Mouse (Mus musculus): ENCODE measurements around the gene Sash3.
A peak's percentile ranks its signal among the peaks of the same experiment; 100 is the strongest.
"Not testable (repeated sequence)": the region's sequence is repeated elsewhere in the genome, so short reads cannot be mapped to it uniquely, and the experiment has no call there.

Gene Sash3

DNA sequence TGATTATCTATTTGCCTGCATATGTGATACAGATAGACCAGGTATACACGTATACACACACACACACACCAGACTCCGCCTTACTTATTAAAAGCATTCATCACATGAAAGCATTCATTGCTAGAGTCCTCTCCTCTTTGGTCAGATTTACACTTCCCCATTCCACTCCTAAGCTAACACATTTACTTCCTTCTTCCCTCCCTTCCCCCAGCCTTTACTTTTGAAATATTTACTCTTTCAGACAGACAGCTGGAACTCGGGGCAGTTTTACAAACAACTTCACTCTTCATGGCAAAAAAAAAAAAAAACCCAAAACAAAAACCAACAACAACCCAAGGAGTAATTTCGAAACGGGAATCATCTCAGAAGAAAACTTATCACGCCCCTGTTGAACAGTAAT is 58.2 kb downstream of the Sash3 start:
- no peak for DNase-seq

DNA sequence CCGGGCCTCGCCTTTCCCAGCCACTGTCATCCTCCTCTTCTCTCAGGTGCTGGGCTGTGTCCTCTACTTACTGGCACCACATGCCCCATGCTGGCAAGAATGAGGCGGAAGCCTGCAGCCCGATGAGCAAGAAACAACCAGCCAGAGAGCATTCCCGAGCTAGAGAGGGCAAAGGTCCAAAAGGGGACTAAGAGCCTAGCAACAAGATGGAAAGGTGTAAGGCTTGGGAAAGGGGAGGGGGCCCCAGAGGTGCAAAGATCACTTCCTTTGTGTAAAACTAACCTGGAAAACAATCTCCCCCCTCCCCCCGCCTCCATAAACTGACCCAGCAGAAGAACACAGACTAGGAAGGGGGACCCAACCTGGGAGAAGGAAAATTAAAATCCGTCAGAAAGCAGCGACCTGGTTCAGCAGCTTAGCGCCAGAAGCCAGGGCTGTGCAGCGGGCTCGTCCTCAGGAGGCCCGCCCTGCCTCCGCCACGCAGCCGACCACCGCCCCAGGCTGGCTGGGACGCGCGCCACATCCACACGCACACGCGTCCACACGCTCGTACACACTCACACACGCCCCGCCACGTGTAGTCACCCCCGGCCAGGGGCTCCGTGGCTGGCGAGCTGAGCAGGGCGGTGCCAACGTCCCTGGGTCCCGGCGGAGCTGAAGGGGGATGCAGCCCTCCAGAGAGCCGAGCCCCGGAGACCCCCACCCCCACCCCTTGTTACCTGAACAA is 61.7 kb downstream of the Sash3 start:
- DNase-seq = no peak

DNA sequence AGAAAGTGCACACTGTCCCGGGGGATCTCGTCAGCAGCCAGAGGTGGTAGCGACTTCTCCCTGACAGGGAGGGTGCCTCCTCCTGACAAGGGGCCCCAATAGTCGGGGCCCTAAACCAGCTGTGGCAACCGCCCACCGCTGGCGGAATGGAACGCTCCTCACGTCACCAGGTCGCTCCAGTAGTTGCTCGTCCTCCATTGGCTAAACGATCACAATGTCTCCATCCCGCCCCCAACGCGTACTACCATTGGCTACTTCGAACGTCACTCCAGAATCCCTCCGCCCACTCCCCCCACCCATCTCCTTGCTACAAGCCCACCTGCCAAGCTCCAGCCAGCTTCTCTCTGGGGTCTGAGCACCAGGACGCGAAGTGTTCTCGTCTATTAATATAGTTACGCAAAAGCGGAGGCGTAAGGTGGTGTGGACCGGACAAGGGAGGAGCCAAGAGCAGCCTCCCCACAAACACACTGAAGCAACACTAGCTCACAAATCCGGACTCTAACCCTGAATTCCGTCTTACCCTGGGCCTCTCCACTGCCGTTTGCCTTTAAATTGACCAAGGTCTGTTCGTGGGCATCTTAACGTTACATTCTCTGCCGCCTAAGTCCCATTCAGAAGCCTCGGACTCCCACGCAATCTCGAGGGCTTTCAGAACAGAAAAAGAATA is 62.4 kb downstream of the Sash3 start, which contains the start of gene Zdhhc9:
TSS of gene Zdhhc9 (minus strand) at position 360 of the 667 bp plus-strand sequence.
- DNase-seq = peak; percentile 78 to 80

DNA sequence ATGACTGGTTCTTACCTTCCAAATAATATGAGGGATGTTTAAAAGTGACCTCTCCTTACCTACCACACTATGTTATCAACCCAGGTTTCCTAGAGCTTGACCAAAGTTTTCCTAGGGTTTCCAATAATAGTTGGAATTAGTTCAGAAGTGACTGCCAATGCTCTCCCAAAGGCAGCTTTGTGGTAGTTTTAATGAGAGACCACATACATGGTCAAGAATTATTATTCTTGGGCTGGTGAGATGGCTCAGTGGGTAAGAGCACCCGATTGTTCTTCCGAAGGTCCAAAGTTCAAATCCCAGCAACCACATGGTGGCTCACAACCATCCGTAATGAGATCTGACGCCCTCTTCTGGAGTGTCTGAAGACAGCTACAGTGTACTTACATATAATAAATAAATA is 63.5 kb downstream of the Sash3 start:
- DNase-seq = not testable (repeated sequence)

Measured in spleen, adult 18-20 months (tissue).